Mouse (Mus musculus): ENCODE data around the gene Mbd3.

DNA sequence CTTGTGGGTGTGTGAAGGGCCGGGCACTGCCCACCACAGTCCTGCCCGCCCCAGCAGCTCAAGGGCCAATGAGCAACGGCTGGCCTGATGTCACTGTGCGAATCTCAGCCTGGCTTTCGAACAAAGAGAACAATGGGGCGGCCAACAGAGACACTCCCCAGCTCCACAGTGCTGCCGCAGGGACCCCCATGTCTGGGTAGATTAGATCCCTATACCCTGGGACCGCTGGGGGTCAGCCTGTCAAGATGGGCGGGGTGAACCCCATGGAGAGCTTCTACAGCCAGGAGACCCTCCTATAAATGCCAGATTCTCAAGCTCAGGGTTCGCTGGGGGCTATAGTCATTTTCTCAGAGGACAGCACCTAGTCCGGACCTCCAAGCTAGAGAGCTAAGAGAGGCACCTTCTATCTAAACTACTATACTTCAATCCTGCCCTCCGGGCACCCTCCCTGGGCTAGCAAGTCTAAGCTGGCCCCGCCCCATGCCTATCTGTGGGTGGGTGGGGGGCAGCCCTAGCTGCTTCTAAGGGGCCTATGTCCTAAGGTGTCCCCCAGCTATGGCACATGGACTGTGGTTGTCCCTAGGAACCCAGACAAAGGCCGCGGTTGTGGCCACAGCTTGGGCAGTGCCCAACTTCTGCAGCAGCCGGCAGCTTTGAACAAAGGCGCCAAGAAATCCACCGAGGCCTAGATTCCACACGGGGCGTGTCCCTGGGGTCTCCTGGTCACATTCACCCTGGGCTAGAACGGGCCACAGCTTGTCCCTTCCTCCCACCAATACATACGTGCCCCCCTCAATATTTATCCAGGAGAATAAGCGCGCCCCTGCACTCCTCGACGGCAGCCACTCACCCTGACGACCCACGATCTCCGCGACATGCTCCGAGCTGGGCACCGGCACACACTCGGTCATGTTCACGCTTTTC is 13.3 kb downstream of the Mbd3 start:
- TF ChIP-seq POLR2A (IDR thresholded peaks at IDR 0.05; ENCODE audit: insufficient read depth, low read length) (no peak), CTCF (IDR thresholded peaks at IDR 0.05; ENCODE audit: low read depth, low read length) (no peak)

All from ES-Bruce4 (cell line).